Mouse (Mus musculus) gastrocnemius, postnatal 36 days (tissue): ENCODE data around the gene Gm8720. TPM values are rescaled to one million over a fixed set of nuclear protein-coding genes. Genes with fewer than 3 reads are reported as not detected.
"Not testable (repeated sequence)": the region's sequence is repeated elsewhere in the genome, so short reads cannot be mapped to it uniquely, and the experiment has no call there.

ENCODE experiments used
- DNase-seq, 2 experiments: peaks; one replicate each; pipeline ENCODE4 v3.0.0; 2022
- intact Hi-C: fragments of 180-260 bp; cut with DNase I; formaldehyde crosslinking; loops from one replicate; pipeline ENCODE4 v1.15.1; 2025
- long read RNA-seq, 2 experiments: library from polyadenylated mRNA; stranded (forward); transcript quantifications; one replicate each; pipeline ENCODE4 v2.0.0; 2021
- total RNA-seq, 2 experiments: library from RNA; stranded (reverse); gene quantifications; 2 replicates each; pipeline ENCODE4 v1.2.3; 2021

Gene Gm8720
- not detected for total RNA-seq
- long read RNA-seq, experiment 1: 0 reads
- long read RNA-seq, experiment 2: 0 reads

DNA sequence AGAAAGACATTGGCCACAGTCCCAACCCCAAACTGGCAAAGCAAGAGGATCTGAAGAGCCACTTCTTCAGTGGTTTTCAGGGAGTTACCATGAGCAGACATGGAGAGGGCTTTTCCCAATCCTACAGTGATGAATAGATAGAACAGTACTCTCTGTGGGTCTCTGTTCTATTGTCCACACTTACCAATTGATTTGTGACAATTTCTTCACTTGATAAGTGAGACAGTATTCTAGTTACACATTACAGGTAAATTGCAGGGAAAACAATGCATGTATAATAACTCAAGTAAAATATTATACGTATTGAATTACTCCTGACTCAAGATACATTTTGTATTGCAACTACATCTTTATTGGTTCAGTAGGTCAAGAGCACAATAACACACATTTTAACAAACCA is at the start of gene Gm8720:
Gene Gm8720, minus strand, starts transcription at position 101 of the 400 bp plus-strand sequence.
- intact Hi-C loops, DNase-seq: not testable (repeated sequence)

DNA sequence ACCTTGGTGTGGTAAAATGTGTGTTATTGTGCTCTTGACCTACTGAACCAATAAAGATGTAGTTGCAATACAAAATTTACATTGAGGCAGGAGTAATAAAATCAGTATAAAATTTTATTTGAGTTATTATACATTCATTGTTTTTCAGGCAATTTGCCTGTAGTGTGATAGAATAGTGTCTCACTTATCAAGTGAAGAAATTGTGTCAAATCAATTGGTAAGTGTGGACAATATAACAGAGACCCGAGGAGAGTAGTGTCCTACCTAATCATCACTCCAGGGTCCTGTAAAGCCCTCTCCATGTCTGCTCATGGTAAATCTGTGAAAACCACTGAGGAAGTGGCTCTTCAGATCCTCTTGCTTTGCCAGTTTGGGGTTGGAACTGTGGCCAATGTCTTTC is 12.0 kb downstream of the Gm8720 start, which contains the start of gene Vmn1r163:
Gene Vmn1r163, plus strand, starts transcription at position 301 of the 400 bp plus-strand sequence.
- intact Hi-C loops, DNase-seq: not testable (repeated sequence)

DNA sequence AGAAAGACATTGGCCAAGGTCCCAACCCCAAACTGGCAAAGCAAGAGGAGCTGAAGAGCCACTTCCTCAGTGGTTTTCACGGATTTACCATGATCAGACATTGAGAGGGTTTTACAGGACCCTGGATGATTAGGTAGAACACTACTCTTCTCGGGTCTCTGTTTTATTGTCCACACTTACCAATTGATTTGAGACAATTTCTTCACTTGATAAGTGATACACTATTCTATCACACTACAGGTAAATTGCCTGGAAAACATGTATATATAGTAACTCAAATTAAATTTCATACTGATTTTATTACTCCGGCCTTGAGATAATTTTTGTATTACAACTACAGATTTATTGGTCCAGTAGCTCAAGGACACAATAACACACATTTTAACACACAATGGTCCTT is 47.4 kb downstream of the Gm8720 start, which contains the start of gene Gm4216:
Gene Gm4216, minus strand, starts transcription at position 101 of the 400 bp plus-strand sequence.
- DNase-seq, intact Hi-C loops: not testable (repeated sequence)

Other genes starting within 250 kb of the Gm8720 start
- gene Vmn1r159, start 223.9 kb downstream of the Gm8720 start, total RNA-seq: not detected
- not detected for gene Vmn1r160, start 196.2 kb downstream of the Gm8720 start, total RNA-seq
- gene Gm4214, start 82.8 kb downstream of the Gm8720 start, total RNA-seq: not detected
- gene Gm4216, start 47.5 kb downstream of the Gm8720 start, total RNA-seq: not detected
- gene Vmn1r163, start 11.9 kb downstream of the Gm8720 start, total RNA-seq: not detected
- not detected for gene Gm10662, start 77.0 kb upstream of the Gm8720 start, total RNA-seq
- not detected for gene Vmn1r165, start 149.9 kb upstream of the Gm8720 start, total RNA-seq
- not detected for gene Vmn1r166, start 184.2 kb upstream of the Gm8720 start, total RNA-seq
- not detected for gene Gm6902, start 211.4 kb upstream of the Gm8720 start, total RNA-seq
- gene Nlrp4e, start 233.7 kb upstream of the Gm8720 start, total RNA-seq: not detected